Mouse (Mus musculus) ES-E14 (cell line): ENCODE data around the gene Arhgap10.

Experiments
- CHD2 ChIP-seq: IDR thresholded peaks from 2 replicates; pipeline ENCODE4 v1.6.1; 2014; ENCODE audit warnings: mild to moderate bottlenecking, low read depth, low read length, inconsistent platforms
- HCFC1 ChIP-seq: IDR thresholded peaks from 2 replicates; pipeline ENCODE4 v1.6.1; 2012; ENCODE audit warnings: low read length, inconsistent platforms, borderline replicate concordance; ENCODE audit not compliant: insufficient read depth
- ZC3H11A ChIP-seq: IDR thresholded peaks from 2 replicates; pipeline ENCODE4 v1.6.1; 2012; ENCODE audit warnings: low read depth, mild to moderate bottlenecking, inconsistent platforms, low read length, borderline replicate concordance

DNA sequence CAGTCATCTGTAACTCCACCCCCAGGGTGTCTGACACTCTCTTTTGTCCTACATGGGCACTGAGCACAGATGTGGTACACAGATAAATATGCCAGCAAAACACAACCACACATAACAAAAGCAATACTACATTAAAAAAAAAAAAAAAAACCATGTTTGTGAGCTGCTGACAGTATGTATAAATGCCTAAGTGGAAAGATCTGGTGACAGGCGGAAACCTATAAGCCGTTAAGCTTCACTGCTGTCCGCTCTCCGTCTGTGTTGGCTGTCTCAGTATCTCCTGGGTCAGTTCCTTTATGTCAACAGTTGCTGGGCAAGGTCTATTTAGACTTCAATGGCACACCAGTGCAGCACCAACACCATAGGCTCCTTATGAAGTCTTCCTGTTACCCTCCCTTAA is 188.0 kb downstream of the Arhgap10 start:
- TF ChIP-seq HCFC1 (no peak), CHD2 (no peak), ZC3H11A (no peak)
